Mouse (Mus musculus) embryonic fibroblast, embryonic 13.5 days (primary cell): ENCODE results near the gene Nudt16l1.

Experiments used
- CTCF ChIP-seq: IDR thresholded peaks from 2 replicates; pipeline ENCODE4 v1.5.1; 2011; ENCODE audit warnings: mild to moderate bottlenecking, control low read depth, low read length, moderate library complexity, borderline replicate concordance; ENCODE audit not compliant: insufficient read depth
- POLR2A ChIP-seq: IDR thresholded peaks from 2 replicates; pipeline ENCODE4 v1.6.1; 2011; ENCODE audit warnings: low read depth, mild to moderate bottlenecking, control low read depth, low read length, moderate library complexity

DNA sequence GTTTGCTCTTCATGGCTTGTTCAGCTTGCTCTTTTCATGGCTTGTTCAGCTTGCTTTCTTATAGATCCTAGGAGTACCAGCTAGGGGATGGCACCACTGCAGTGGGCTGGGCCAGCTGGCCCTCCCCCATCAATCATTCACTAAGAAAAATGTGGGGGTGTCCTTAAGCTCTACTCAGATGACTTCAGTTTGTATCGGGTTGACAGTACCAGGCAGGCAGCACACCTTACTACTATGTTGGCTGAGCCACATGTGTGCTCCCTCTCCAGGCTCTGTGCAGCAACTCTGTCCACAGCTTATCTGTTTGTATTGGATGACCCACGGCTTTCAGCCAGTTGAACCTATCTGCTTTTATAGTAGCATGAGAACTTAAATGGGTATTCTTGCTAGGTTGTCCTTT is 10.1 kb upstream of the Nudt16l1 start:
- TF ChIP-seq CTCF (no peak), POLR2A (no peak)
